Mouse (Mus musculus) lung, postnatal 0 days (tissue): ENCODE results near the gene Ddx41. TPM values are rescaled to one million over a fixed set of nuclear protein-coding genes. Genes with fewer than 3 reads are reported as not detected.

Experiments
- ATAC-seq: fragments of 200-750 bp; cut with Nextera tagmentation; 2 replicates; pipeline ENCODE4 v1.8.0; 2017; ENCODE audit warnings: moderate library complexity
- DNase-seq: peaks from one replicate; pipeline ENCODE4 v3.0.0-alpha.2; 2016; ENCODE audit warnings: low spot score
- H3K27ac ChIP-seq: fragments of 300-500 bp; sonication (generic); 2 replicates; pipeline ENCODE4 v1.5.1; 2014; ENCODE audit warnings: antibody characterized with exemption, mild to moderate bottlenecking, low read length, mixed read lengths
- H3K27me3 ChIP-seq: fragments of 300-500 bp; sonication (generic); replicated peaks from 2 replicates; pipeline ENCODE4 v1.6.1; 2014; ENCODE audit warnings: low read length, mixed read lengths; ENCODE audit not compliant: insufficient read depth
- H3K36me3 ChIP-seq: fragments of 300-500 bp; sonication (generic); 2 replicates; pipeline ENCODE4 v1.6.1; 2014; ENCODE audit warnings: low read length, mixed read lengths; ENCODE audit not compliant: insufficient read depth
- H3K4me1 ChIP-seq: fragments of 300-500 bp; sonication (generic); 2 replicates; pipeline ENCODE4 v1.6.1; 2014; ENCODE audit warnings: antibody characterized with exemption, low read depth, low read length, mixed read lengths; ENCODE audit not compliant: insufficient read depth
- H3K4me2 ChIP-seq: fragments of 300-500 bp; sonication (generic); replicated peaks from 2 replicates; pipeline ENCODE4 v1.6.1; 2014; ENCODE audit warnings: low read depth, mild to moderate bottlenecking, low read length, moderate library complexity, mixed read lengths
- H3K4me3 ChIP-seq: fragments of 300-500 bp; sonication (generic); 2 replicates; pipeline ENCODE4 v1.5.1; 2014; ENCODE audit warnings: low read depth, low read length
- H3K9ac ChIP-seq: fragments of 300-500 bp; sonication (generic); replicated peaks from 2 replicates; pipeline ENCODE4 v1.6.1; 2014; ENCODE audit warnings: low read depth, mild to moderate bottlenecking
- H3K9me3 ChIP-seq: fragments of 300-500 bp; sonication (generic); 2 replicates; pipeline ENCODE4 v1.6.1; 2016; ENCODE audit warnings: low read length, mixed read lengths
- CTCF ChIP-seq: IDR thresholded peaks from 2 replicates; pipeline ENCODE4 v1.5.1; 2016; ENCODE audit warnings: antibody characterized with exemption, mild to moderate bottlenecking
- EP300 ChIP-seq: IDR thresholded peaks from 2 replicates; pipeline ENCODE4 v1.6.1; 2016; ENCODE audit warnings: antibody characterized with exemption, mild to moderate bottlenecking, control low read depth
- WGBS: fragments of 180-500 bp; shearing (Covaris S2); extraction: QIAGEN DNeasy Blood & Tissue Kit; methylation state at CpG from one replicate; pipeline ENCODE4 v1.1.7; 2014; 5-methylcytosine and 5-hydroxymethylcytosine counted together
- polyA plus RNA-seq: library from polyadenylated mRNA; unstranded; fragments of >200 nt; fragmentation: Nextera tagmentation; extraction: Ambion mirVana; gene quantifications from 2 replicates; pipeline ENCODE4 v1.2.1, GENCODE M21; 2015

Gene Ddx41
- polyA plus RNA-seq, 1 experiment from 2014 or later: 35.3 TPM

GRCm38 (mm10) chr13:55547916-55548315 lies 11.5 kb upstream of the Ddx41 start:
- Histone ChIP-seq H3K9ac (no peak overlapping the region), H3K4me3 (no peak overlapping the region), H3K4me1 (no peaks in the 10 kb centered on the region), H3K9me3 (no peaks in the 10 kb centered on the region), H3K27me3 (no peaks in the 10 kb centered on the region), H3K4me2 (no peak overlapping the region), H3K27ac (no peak overlapping the region), H3K36me3 (peaks cover 19% of the 10 kb centered on the region; the same call in 1 of the 2 replicates)
- ATAC-seq (no peak), DNase-seq (no peak)
- 97% methylated on average over 2 of the region's 2 CpGs for WGBS
- TF ChIP-seq CTCF: no peak
- no peak for TF ChIP-seq EP300

GRCm38 (mm10) chr13:55544792-55545191 lies 8.3 kb upstream of the Ddx41 start:
- Histone ChIP-seq H3K36me3 (peaks cover 22% of the 10 kb centered on the region; the same call in 1 of the 2 replicates), H3K9me3 (no peaks in the 10 kb centered on the region), H3K4me1 (no peaks in the 10 kb centered on the region), H3K4me2 (no peak overlapping the region), H3K9ac (no peak overlapping the region), H3K27me3 (no peaks in the 10 kb centered on the region), H3K27ac (no peak overlapping the region), H3K4me3 (no peak overlapping the region)
- TF ChIP-seq EP300 (no peak), CTCF (no peak)
- ATAC-seq (no peak), DNase-seq (no peak)
- WGBS: 88% methylated on average over 6 of the region's 6 CpGs

- Histone ChIP-seq H3K4me1 (no peaks in the 10 kb centered on the region), H3K4me3 (no peak overlapping the region), H3K9ac (no peak overlapping the region), H3K36me3 (peaks cover 22% of the 10 kb centered on the region; the same call in 1 of the 2 replicates), H3K27ac (no peak overlapping the region), H3K27me3 (no peaks in the 10 kb centered on the region), H3K9me3 (no peaks in the 10 kb centered on the region), H3K4me2 (no peak overlapping the region)
- ATAC-seq: peak; percentile 88
- TF ChIP-seq CTCF: no peak
- TF ChIP-seq EP300: no peak
- WGBS: 67% methylated on average over 8 of the region's 8 CpGs
- DNase-seq: peak; percentile 74
These were observed 7.0 kb upstream of the Ddx41 start for GRCm38 (mm10) chr13:55543447-55543846.

GRCm38 (mm10) chr13:55542891-55543290 lies 6.4 kb upstream of the Ddx41 start:
- Histone ChIP-seq H3K9ac (no peak overlapping the region), H3K27ac (no peak overlapping the region), H3K4me2 (no peak overlapping the region), H3K4me1 (no peaks in the 10 kb centered on the region), H3K36me3 (peaks cover 22% of the 10 kb centered on the region; the same call in 1 of the 2 replicates), H3K9me3 (no peaks in the 10 kb centered on the region), H3K4me3 (no peak overlapping the region), H3K27me3 (no peaks in the 10 kb centered on the region)
- DNase-seq (no peak), ATAC-seq (0 out of 2 replicates have a peak, but pooled peaks have one; percentile 16)
- WGBS: 90% methylated on average over 4 of the region's 4 CpGs
- TF ChIP-seq EP300 (no peak), CTCF (no peak)

GRCm38 (mm10) chr13:55540933-55541332 lies 4.5 kb upstream of the Ddx41 start:
- Histone ChIP-seq H3K4me2 (no peak overlapping the region), H3K4me3 (no peak overlapping the region), H3K4me1 (no peaks in the 10 kb centered on the region), H3K36me3 (peaks cover 17% of the 10 kb centered on the region; the same call in 1 of the 2 replicates), H3K9me3 (no peaks in the 10 kb centered on the region), H3K27ac (no peak overlapping the region), H3K9ac (no peak overlapping the region), H3K27me3 (no peaks in the 10 kb centered on the region)
- DNase-seq (no peak), ATAC-seq (no peak)
- TF ChIP-seq CTCF (no peak), EP300 (no peak)
- 85% methylated on average over 2 of the region's 2 CpGs for WGBS

GRCm38 (mm10) chr13:55535796-55536193 lies 663 bp downstream of the Ddx41 start:
- Histone ChIP-seq H3K4me2 (peak overlapping the region; percentile 85), H3K27ac (no peak overlapping the region), H3K4me3 (peak overlapping the region; percentile 83), H3K4me1 (peaks cover 3% of the 10 kb centered on the region; the same call in 1 of the 2 replicates), H3K36me3 (0 out of 2 replicates have a peak, but pooled peaks cover 26% of the 10 kb centered on the region), H3K9me3 (no peaks in the 10 kb centered on the region), H3K9ac (peak overlapping the region; percentile 68), H3K27me3 (no peaks in the 10 kb centered on the region)
- 18% methylated on average over 17 of the region's 17 CpGs for WGBS
- ATAC-seq (no peak), DNase-seq (no peak)
- TF ChIP-seq CTCF (no peak), EP300 (no peak)
